Mouse (Mus musculus) lung, adult 2 months (tissue): ENCODE data around the gene Ppp1r11.

ENCODE experiments used
- CTCF ChIP-seq: fragments of 200-500 bp; IDR thresholded peaks from 2 replicates; pipeline ENCODE4 v1.5.1; 2011; ENCODE audit warnings: mild to moderate bottlenecking, low read length, control low read depth; ENCODE audit not compliant: insufficient read depth
- POLR2A ChIP-seq: fragments of 200-500 bp; IDR thresholded peaks from 2 replicates; pipeline ENCODE4 v1.6.1; 2011; ENCODE audit warnings: low read depth, mild to moderate bottlenecking, control low read depth, low read length, borderline replicate concordance; ENCODE audit errors: extremely low read depth

GRCm38 (mm10) chr17:36944121-36944775, 7.3 kb downstream of the Ppp1r11 start:
- TF ChIP-seq POLR2A (no peak), CTCF (no peak)
